Mouse (Mus musculus): ENCODE data around the gene Olfr419. TPM values are rescaled to one million over a fixed set of nuclear protein-coding genes. Genes with fewer than 3 reads are reported as not detected.

The Olfr419 gene
- total RNA-seq (2015; ENCODE audit: low replicate concordance): not detected in 2 replicates
- 2.9 TPM in 1 of 2 replicates, not detected in the other for total RNA-seq (2017; ENCODE audit: low replicate concordance)

DNA sequence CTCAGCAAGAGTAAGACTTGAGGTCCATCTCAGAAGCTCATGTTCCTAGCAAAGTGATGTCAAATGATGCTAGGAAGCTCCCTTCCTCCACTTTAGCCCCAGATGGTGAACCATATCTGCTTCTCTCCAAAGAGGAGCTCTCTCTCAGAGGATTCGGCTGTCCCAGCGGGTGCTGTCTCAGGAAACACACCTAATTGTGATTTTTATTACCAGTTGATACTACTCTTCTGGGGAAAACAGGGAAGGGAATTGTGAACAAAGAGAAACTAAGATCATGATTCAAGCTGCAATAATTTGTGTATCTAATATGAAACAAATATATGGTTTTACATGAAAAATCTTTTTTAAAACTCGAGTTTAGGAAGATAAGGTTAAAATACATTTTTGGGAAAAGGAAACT is at the start of gene Olfr419:
Gene Olfr419 (minus strand): TSS at position 101 of the 400 bp plus-strand sequence.
- no peak for ATAC-seq (replicated peaks; ENCODE audit: low FRiP score, poor library complexity, severe bottlenecking)

DNA sequence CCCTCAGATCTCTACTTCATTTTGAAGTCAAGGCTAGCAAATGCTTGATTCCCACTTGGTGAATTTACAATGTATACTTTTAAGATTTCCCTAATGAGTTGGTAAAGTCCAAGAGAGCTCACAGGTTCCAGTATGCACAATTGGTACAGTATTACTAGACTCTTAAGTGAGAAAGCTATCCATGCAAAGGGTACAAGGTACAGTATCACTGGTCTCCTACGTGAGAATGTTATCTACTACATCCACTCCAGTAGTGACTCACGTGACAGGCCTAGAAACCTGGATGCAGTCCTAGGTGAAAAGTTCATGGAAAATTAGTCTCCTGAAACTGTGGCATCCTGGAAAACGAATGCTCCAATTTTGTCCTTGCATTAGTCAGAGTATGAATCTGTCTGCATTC is 18.8 kb upstream of the Olfr419 start:
- no peak for ATAC-seq (replicated peaks; ENCODE audit: low FRiP score, poor library complexity, severe bottlenecking)

DNA sequence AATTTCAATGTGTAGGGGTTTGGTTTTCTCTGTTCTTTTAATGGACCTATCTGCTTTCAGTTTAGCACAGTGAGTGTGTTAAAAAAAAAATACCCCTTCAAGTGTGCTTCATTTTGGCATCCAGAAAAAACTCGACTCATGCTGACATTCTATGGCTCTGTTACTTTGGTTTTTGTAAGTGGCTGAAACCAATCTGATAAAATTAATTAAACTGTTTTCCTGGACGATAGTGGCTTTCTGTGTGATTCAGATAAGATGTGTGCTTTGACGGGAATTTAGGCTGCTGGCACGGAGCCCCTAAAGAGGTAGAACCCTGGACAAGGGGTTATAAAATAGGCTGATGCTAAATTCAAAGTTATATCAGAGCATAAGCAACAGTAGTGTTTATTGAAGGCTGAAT is 17.3 kb upstream of the Olfr419 start:
- ATAC-seq (replicated peaks; ENCODE audit: low FRiP score, poor library complexity, severe bottlenecking): no peak

DNA sequence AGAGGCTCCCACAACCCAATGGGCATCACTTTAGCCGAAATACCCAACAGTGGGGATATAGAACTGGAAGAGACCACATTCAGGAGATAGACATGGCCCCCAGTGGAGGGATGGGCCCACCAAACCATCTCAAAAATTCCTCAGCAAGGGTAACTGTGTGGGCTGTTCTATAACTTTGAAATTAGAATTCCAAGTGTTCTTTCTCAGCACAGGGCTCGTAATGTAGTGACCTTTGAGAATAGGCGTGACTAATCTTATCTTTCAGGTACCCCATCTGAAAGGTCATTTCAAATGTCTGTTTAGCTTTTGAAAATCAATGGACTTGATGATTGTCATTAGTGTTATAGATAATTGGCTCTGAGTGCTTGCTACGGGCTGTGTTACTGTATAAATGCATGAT is 16.0 kb upstream of the Olfr419 start:
- ATAC-seq (replicated peaks; ENCODE audit: low FRiP score, poor library complexity, severe bottlenecking): no peak

GRCm38 (mm10) chr1:174250376-174250775 is 1.5 kb downstream of the Olfr419 start:
- ATAC-seq (replicated peaks; ENCODE audit: low FRiP score, poor library complexity, severe bottlenecking): peak; percentile 18; the same call in 1 of the 2 replicates

- no peak for ATAC-seq (replicated peaks; ENCODE audit: low FRiP score, poor library complexity, severe bottlenecking)
Measured at GRCm38 (mm10) chr1:174247170-174247569, 4.7 kb downstream of the Olfr419 start.

- no peak for ATAC-seq (replicated peaks; ENCODE audit: low FRiP score, poor library complexity, severe bottlenecking)
Measured at GRCm38 (mm10) chr1:174246080-174246479, 5.8 kb downstream of the Olfr419 start.

- ATAC-seq (replicated peaks; ENCODE audit: low FRiP score, poor library complexity, severe bottlenecking): no peak
Measured at GRCm38 (mm10) chr1:174244621-174245020, 7.2 kb downstream of the Olfr419 start.

DNA sequence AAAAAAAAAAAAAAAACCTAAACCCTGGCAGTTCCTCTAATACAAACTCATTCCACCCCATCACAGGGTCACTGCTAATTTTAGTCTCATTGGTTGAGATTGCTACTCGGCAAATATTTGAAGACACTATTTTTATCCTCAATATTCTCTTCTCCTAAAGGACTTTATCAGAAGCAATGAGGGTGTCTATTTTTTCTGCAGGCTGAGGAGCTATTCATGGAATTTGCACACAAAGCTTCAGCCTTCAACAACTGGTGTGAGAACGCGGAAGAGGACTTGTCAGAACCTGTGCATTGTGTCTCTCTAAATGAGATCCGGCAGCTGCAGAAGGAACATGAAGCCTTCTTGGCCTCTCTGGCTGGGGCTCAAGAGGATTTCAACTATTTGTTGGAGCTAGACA is 11.9 kb downstream of the Olfr419 start:
- ATAC-seq (replicated peaks; ENCODE audit: low FRiP score, poor library complexity, severe bottlenecking): no peak

DNA sequence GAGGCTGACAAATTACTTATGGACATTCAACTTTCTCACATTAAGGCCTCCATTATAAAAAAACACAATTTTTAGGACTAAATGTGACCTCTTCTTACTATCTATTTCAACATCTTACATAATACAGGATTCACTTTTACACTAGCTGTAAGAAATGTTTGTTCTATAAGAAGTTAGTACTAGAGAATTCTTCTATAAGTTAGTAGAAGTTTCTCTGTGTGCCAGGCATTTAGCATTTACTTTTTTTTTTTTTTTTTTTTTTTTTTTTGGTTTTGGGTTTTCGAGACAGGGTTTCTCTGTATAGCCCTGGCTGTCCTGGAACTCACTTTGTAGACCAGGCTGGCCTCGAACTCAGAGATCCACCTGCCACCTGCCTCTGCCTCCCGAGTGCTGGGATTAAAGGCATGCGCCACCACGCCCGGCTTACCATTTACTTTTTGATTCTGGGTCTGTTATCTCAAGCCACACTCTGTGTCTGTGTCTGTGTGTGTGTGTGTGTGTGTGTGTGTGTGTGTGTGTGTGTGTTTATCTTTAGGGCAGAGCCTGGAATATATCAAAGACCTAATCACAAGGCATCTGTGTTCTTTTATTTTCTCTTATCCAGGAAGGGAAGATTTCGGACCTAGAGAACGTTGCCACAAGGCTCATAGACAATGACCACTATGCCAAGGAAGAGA is 35.2 kb downstream of the Olfr419 start:
- no peak for ATAC-seq (replicated peaks; ENCODE audit: low FRiP score, poor library complexity, severe bottlenecking)

DNA sequence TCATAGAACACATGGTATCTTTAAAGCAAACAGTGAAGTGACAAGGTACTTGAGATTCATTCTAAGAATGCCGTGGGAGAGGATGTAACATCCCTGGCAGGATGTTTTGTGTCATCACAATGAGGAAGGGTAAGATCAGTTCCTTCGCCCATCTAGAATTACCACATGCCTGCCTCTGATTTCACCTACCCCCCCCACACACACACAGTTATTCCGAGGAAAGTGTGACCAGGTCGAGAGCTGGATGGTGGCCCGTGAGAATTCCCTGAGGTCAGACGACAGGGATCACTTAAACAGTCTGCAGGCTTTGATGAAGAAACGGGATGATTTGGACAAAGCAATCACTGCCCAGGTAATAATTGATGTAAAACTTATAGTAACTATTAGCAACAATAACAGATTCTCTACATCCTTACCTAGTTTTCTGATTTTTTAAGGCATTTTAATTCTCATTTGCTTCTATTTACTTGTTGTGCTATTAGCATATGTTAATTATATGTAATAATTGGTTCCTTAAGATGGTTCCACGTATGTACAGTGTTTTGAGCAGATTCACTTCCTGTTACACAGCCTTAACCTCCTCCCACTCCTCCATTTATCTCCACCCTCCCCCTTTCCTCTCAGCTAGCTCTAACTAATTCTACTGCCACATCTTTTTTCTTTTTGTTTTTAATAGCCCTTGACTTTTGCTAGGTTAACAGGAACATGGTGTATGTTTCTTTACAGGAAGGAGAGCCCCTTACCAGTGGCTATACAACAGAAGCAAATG is 36.4 kb downstream of the Olfr419 start:
- ATAC-seq (replicated peaks; ENCODE audit: low FRiP score, poor library complexity, severe bottlenecking): no peak

DNA sequence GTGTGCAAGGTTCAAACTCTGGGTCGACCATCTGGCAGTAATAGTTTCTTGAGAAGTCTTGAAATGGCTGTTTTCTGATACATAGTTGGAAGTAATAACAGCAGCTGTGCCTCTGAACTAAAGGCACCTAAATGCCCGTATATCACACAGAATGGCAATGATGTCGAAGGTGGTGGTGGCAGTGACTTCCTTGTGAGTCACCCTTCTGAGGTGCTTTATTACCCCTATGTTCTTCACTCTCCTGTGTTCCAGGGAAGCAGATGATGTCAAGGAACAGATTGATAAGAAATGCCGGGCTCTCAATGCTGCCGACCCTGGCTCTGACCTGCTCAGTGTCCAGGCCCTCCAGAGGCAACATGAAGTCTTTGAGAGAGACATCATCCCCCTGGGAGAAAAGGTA is 39.6 kb downstream of the Olfr419 start:
- ATAC-seq (replicated peaks; ENCODE audit: low FRiP score, poor library complexity, severe bottlenecking): no peak

- ATAC-seq (replicated peaks; ENCODE audit: low FRiP score, poor library complexity, severe bottlenecking): no peak
Measured at GRCm38 (mm10) chr1:174204699-174205098, 47.2 kb downstream of the Olfr419 start.

Other genes with a start within 250 kb of the Olfr419 start
- 2.3 and 3.3 TPM in 2 replicates for gene Ifi205, start 220.3 kb downstream of the Olfr419 start, total RNA-seq (2015; ENCODE audit: low replicate concordance)
- gene Ifi205, start 220.3 kb downstream of the Olfr419 start, total RNA-seq (2017; ENCODE audit: low replicate concordance): 0.85 TPM in 1 of 2 replicates, not detected in the other
- gene Olfr433, start 211.4 kb downstream of the Olfr419 start, total RNA-seq (2015; ENCODE audit: low replicate concordance): not detected in 2 replicates
- not detected in 2 replicates for gene Olfr433, start 211.4 kb downstream of the Olfr419 start, total RNA-seq (2017; ENCODE audit: low replicate concordance)
- not detected in 2 replicates for gene Olfr432, start 202.9 kb downstream of the Olfr419 start, total RNA-seq (2015; ENCODE audit: low replicate concordance)
- not detected in 2 replicates for gene Olfr432, start 202.9 kb downstream of the Olfr419 start, total RNA-seq (2017; ENCODE audit: low replicate concordance)
- gene Olfr430, start 185.5 kb downstream of the Olfr419 start, total RNA-seq (2015; ENCODE audit: low replicate concordance): not detected in 2 replicates
- 0.42 TPM in 1 of 2 replicates, not detected in the other for gene Olfr430, start 185.5 kb downstream of the Olfr419 start, total RNA-seq (2017; ENCODE audit: low replicate concordance)
- not detected in 2 replicates for gene Olfr429, start 167.7 kb downstream of the Olfr419 start, total RNA-seq (2015; ENCODE audit: low replicate concordance)
- not detected in 2 replicates for gene Olfr429, start 167.7 kb downstream of the Olfr419 start, total RNA-seq (2017; ENCODE audit: low replicate concordance)
- not detected in 2 replicates for gene Olfr427, start 155.2 kb downstream of the Olfr419 start, total RNA-seq (2015; ENCODE audit: low replicate concordance)
- gene Olfr427, start 155.2 kb downstream of the Olfr419 start, total RNA-seq (2017; ENCODE audit: low replicate concordance): not detected in 2 replicates
- 2.1 TPM in 1 of 2 replicates, not detected in the other for gene Olfr231, start 130.9 kb downstream of the Olfr419 start, total RNA-seq (2015; ENCODE audit: low replicate concordance)
- not detected in 2 replicates for gene Olfr231, start 130.9 kb downstream of the Olfr419 start, total RNA-seq (2017; ENCODE audit: low replicate concordance)
- not detected in 2 replicates for gene Olfr424, start 120.5 kb downstream of the Olfr419 start, total RNA-seq (2015; ENCODE audit: low replicate concordance)
- not detected in 2 replicates for gene Olfr424, start 120.5 kb downstream of the Olfr419 start, total RNA-seq (2017; ENCODE audit: low replicate concordance)
- 0.38 TPM in 1 of 2 replicates, not detected in the other for gene Olfr420, start 96.4 kb downstream of the Olfr419 start, total RNA-seq (2015; ENCODE audit: low replicate concordance)
- gene Olfr420, start 96.4 kb downstream of the Olfr419 start, total RNA-seq (2017; ENCODE audit: low replicate concordance): 1.8 and 2.0 TPM in 2 replicates
- gene Spta1, start 79.3 kb downstream of the Olfr419 start, total RNA-seq (2015; ENCODE audit: low replicate concordance): 279 and 284 TPM in 2 replicates
- 931 and 1,200 TPM in 2 replicates for gene Spta1, start 79.3 kb downstream of the Olfr419 start, total RNA-seq (2017; ENCODE audit: low replicate concordance)
- not detected in 2 replicates for gene Mptx1, start 78.5 kb upstream of the Olfr419 start, total RNA-seq (2015; ENCODE audit: low replicate concordance)
- not detected in 2 replicates for gene Mptx1, start 78.5 kb upstream of the Olfr419 start, total RNA-seq (2017; ENCODE audit: low replicate concordance)
- gene Olfr417, start 113.1 kb upstream of the Olfr419 start, total RNA-seq (2015; ENCODE audit: low replicate concordance): 0.42 TPM in 1 of 2 replicates, not detected in the other
- 0.17 TPM in 1 of 2 replicates, not detected in the other for gene Olfr417, start 113.1 kb upstream of the Olfr419 start, total RNA-seq (2017; ENCODE audit: low replicate concordance)
- not detected in 2 replicates for gene Olfr248, start 139.0 kb upstream of the Olfr419 start, total RNA-seq (2015; ENCODE audit: low replicate concordance)
- gene Olfr248, start 139.0 kb upstream of the Olfr419 start, total RNA-seq (2017; ENCODE audit: low replicate concordance): not detected in 2 replicates
- gene Olfr414, start 172.0 kb upstream of the Olfr419 start, total RNA-seq (2015; ENCODE audit: low replicate concordance): not detected in 2 replicates
- 0.60 TPM in 1 of 2 replicates, not detected in the other for gene Olfr414, start 172.0 kb upstream of the Olfr419 start, total RNA-seq (2017; ENCODE audit: low replicate concordance)
- gene Olfr220, start 190.0 kb upstream of the Olfr419 start, total RNA-seq (2015; ENCODE audit: low replicate concordance): not detected in 2 replicates
- not detected in 2 replicates for gene Olfr220, start 190.0 kb upstream of the Olfr419 start, total RNA-seq (2017; ENCODE audit: low replicate concordance)
- gene Fmn2, start 249.8 kb upstream of the Olfr419 start, total RNA-seq (2015; ENCODE audit: low replicate concordance): not detected in 2 replicates
- 0.09 TPM in 1 of 2 replicates, not detected in the other for gene Fmn2, start 249.8 kb upstream of the Olfr419 start, total RNA-seq (2017; ENCODE audit: low replicate concordance)

Measured in erythroblast, adult 5-6 weeks (primary cell).